Mouse (Mus musculus) embryonic facial prominence, embryonic 10.5 days (tissue): ENCODE data around the gene Dlec1. TPM values are rescaled to one million over a fixed set of nuclear protein-coding genes. Genes with fewer than 3 reads are reported as not detected.

Experiments
- DNase-seq: peaks from one replicate; pipeline ENCODE4 v3.0.0-alpha.2; 2017; ENCODE audit warnings: low spot score
- H3K27ac ChIP-seq: fragments of 300-500 bp; sonication (generic); replicated peaks from 2 replicates; pipeline ENCODE4 v1.5.1; 2016; ENCODE audit warnings: mild to moderate bottlenecking
- H3K27me3 ChIP-seq: fragments of 300-500 bp; sonication (generic); replicated peaks from 2 replicates; pipeline ENCODE4 v1.6.1; 2016; ENCODE audit warnings: low read depth, mild to moderate bottlenecking; ENCODE audit not compliant: poor library complexity, severe bottlenecking
- H3K36me3 ChIP-seq: fragments of 300-500 bp; sonication (generic); replicated peaks from 2 replicates; pipeline ENCODE4 v1.6.1; 2016; ENCODE audit warnings: mild to moderate bottlenecking, moderate library complexity
- H3K4me1 ChIP-seq: fragments of 300-500 bp; sonication (generic); 2 replicates; pipeline ENCODE4 v1.6.1; 2016
- H3K4me3 ChIP-seq: fragments of 300-500 bp; sonication (generic); 2 replicates; pipeline ENCODE4 v1.5.1; 2016; ENCODE audit warnings: mild to moderate bottlenecking, moderate library complexity
- H3K9me3 ChIP-seq: fragments of 300-500 bp; sonication (generic); 2 replicates; pipeline ENCODE4 v1.6.1; 2016; ENCODE audit warnings: mild to moderate bottlenecking
- WGBS: fragments of 180-500 bp; shearing (Covaris S2); methylation state at CpG from one replicate; pipeline ENCODE4 v1.1.7; 2016; 5-methylcytosine and 5-hydroxymethylcytosine counted together
- polyA plus RNA-seq: library from polyadenylated mRNA; unstranded; fragments of >200 nt; fragmentation: Nextera tagmentation; extraction: Ambion mirVana; gene quantifications from 2 replicates; pipeline ENCODE4 v1.2.1, GENCODE M21; 2016

Gene Dlec1
- 1.0 and 1.5 TPM in 2 replicates for polyA plus RNA-seq

GRCm38 (mm10) chr9:119101992-119102782 is at the start of gene Dlec1:
Dlec1 (plus strand) TSS chr9:119102478.
- Histone ChIP-seq H3K36me3 (no peaks in the 10 kb centered on the region), H3K4me3 (peak within 1 kb of the TSS; percentile 70), H3K27me3 (peaks cover 14% of the 10 kb centered on the region), H3K27ac (peak within 1 kb of the TSS; percentile 64), H3K9me3 (no peaks in the 10 kb centered on the region), H3K4me1 (peaks cover 31% of the 10 kb centered on the region)
- WGBS, result 4% methylated on average over 44 of the region's 44 CpGs
- DNase-seq, result peak; percentile 89

- Histone ChIP-seq H3K4me1 (peaks cover 42% of the 10 kb centered on the region), H3K27me3 (peaks cover 40% of the 10 kb centered on the region), H3K4me3 (no peak overlapping the region), H3K36me3 (no peaks in the 10 kb centered on the region), H3K27ac (no peak overlapping the region), H3K9me3 (no peaks in the 10 kb centered on the region)
- DNase-seq, result no peak
- WGBS, result 77% methylated on average over 9 of the region's 9 CpGs
Measured at GRCm38 (mm10) chr9:119053964-119054576, 48.2 kb upstream of the Dlec1 start.

GRCm38 (mm10) chr9:119055336-119055735 is 46.9 kb upstream of the Dlec1 start:
- no peaks in the 10 kb centered on the region for H3K9me3 ChIP-seq
- H3K4me1 ChIP-seq, result peaks cover 42% of the 10 kb centered on the region
- H3K27ac ChIP-seq, result no peak overlapping the region
- no peaks in the 10 kb centered on the region for H3K36me3 ChIP-seq
- WGBS, result 90% methylated on average over 4 of the region's 4 CpGs
- no peak overlapping the region for H3K4me3 ChIP-seq
- no peak for DNase-seq
- peaks cover 40% of the 10 kb centered on the region for H3K27me3 ChIP-seq

GRCm38 (mm10) chr9:119058245-119058644 is 44.0 kb upstream of the Dlec1 start:
- Histone ChIP-seq H3K4me1 (peaks cover 32% of the 10 kb centered on the region), H3K9me3 (no peaks in the 10 kb centered on the region), H3K4me3 (no peak overlapping the region), H3K36me3 (no peaks in the 10 kb centered on the region), H3K27me3 (peaks cover 35% of the 10 kb centered on the region), H3K27ac (no peak overlapping the region)
- WGBS, result 85% methylated on average over 7 of the region's 7 CpGs
- no peak for DNase-seq

GRCm38 (mm10) chr9:119060701-119061100 is 41.6 kb upstream of the Dlec1 start:
- no peaks in the 10 kb centered on the region for H3K36me3 ChIP-seq
- WGBS, result 90% methylated on average over 10 of the region's 10 CpGs
- peaks cover 18% of the 10 kb centered on the region; the same call in 1 of the 2 replicates for H3K27me3 ChIP-seq
- no peaks in the 10 kb centered on the region for H3K9me3 ChIP-seq
- H3K27ac ChIP-seq, result 0 out of 2 replicates have a peak overlapping the region, but pooled peaks have one; percentile 24
- H3K4me1 ChIP-seq, result peaks cover 32% of the 10 kb centered on the region
- H3K4me3 ChIP-seq, result no peak overlapping the region
- DNase-seq, result no peak

- H3K9me3 ChIP-seq, result no peaks in the 10 kb centered on the region
- H3K4me3 ChIP-seq, result no peak overlapping the region
- no peak overlapping the region for H3K27ac ChIP-seq
- 33% methylated on average over 19 of the region's 19 CpGs for WGBS
- peaks cover 15% of the 10 kb centered on the region; the same call in 1 of the 2 replicates for H3K27me3 ChIP-seq
- H3K36me3 ChIP-seq, result no peaks in the 10 kb centered on the region
- H3K4me1 ChIP-seq, result peaks cover 35% of the 10 kb centered on the region
- DNase-seq, result peak; percentile 44
Measured at GRCm38 (mm10) chr9:119063036-119063644, 39.1 kb upstream of the Dlec1 start.

- peaks cover 15% of the 10 kb centered on the region; the same call in 1 of the 2 replicates for H3K27me3 ChIP-seq
- no peak for DNase-seq
- H3K9me3 ChIP-seq, result no peaks in the 10 kb centered on the region
- no peaks in the 10 kb centered on the region for H3K36me3 ChIP-seq
- 69% methylated on average over 4 of the region's 4 CpGs for WGBS
- H3K4me3 ChIP-seq, result no peak overlapping the region
- peak overlapping the region; percentile 40 for H3K27ac ChIP-seq
- peaks cover 44% of the 10 kb centered on the region for H3K4me1 ChIP-seq
Measured at GRCm38 (mm10) chr9:119064296-119064695, 38.0 kb upstream of the Dlec1 start.

GRCm38 (mm10) chr9:119067601-119068000 is 34.7 kb upstream of the Dlec1 start:
- H3K36me3 ChIP-seq, result peaks cover 16% of the 10 kb centered on the region
- DNase-seq, result peak; percentile 83
- H3K27me3 ChIP-seq, result 0 out of 2 replicates have a peak, but pooled peaks cover 10% of the 10 kb centered on the region
- H3K4me3 ChIP-seq, result no peak overlapping the region
- peaks cover 42% of the 10 kb centered on the region for H3K4me1 ChIP-seq
- WGBS, result 5% methylated on average over 6 of the region's 6 CpGs
- H3K9me3 ChIP-seq, result no peaks in the 10 kb centered on the region
- no peak overlapping the region for H3K27ac ChIP-seq

GRCm38 (mm10) chr9:119068266-119068665 is 34.0 kb upstream of the Dlec1 start:
- DNase-seq, result no peak
- peaks cover 23% of the 10 kb centered on the region for H3K36me3 ChIP-seq
- WGBS, result 87% methylated on average over 11 of the region's 11 CpGs

GRCm38 (mm10) chr9:119070173-119070825 is 32.0 kb upstream of the Dlec1 start:
- Histone ChIP-seq H3K27ac (no peak overlapping the region), H3K4me1 (peaks cover 25% of the 10 kb centered on the region), H3K36me3 (peaks cover 43% of the 10 kb centered on the region), H3K27me3 (0 out of 2 replicates have a peak, but pooled peaks cover 5% of the 10 kb centered on the region), H3K4me3 (no peak overlapping the region), H3K9me3 (no peaks in the 10 kb centered on the region)
- DNase-seq, result no peak
- 87% methylated on average over 13 of the region's 13 CpGs for WGBS

More at GRCm38 (mm10) chr9:119068266-119068665, 34.0 kb upstream of the Dlec1 start:
- Histone ChIP-seq H3K4me1 (peaks cover 35% of the 10 kb centered on the region), H3K27ac (no peak overlapping the region), H3K27me3 (0 out of 2 replicates have a peak, but pooled peaks cover 5% of the 10 kb centered on the region), H3K4me3 (no peak overlapping the region), H3K9me3 (no peaks in the 10 kb centered on the region)

- no peak overlapping the region for H3K27ac ChIP-seq
- H3K36me3 ChIP-seq, result peaks cover 57% of the 10 kb centered on the region
- no peaks in the 10 kb centered on the region for H3K27me3 ChIP-seq
- H3K4me3 ChIP-seq, result no peak overlapping the region
- peaks cover 25% of the 10 kb centered on the region for H3K4me1 ChIP-seq
- H3K9me3 ChIP-seq, result no peaks in the 10 kb centered on the region
- DNase-seq, result no peak
- WGBS, result 82% methylated on average over 9 of the region's 9 CpGs
Measured at GRCm38 (mm10) chr9:119071786-119072185, 30.5 kb upstream of the Dlec1 start.
